Mouse (Mus musculus) kidney, adult 10 weeks (tissue): Measurements from ENCODE around the gene Fam3a. TPM values are rescaled to one million over a fixed set of nuclear protein-coding genes. Genes with fewer than 3 reads are reported as not detected.

Experiments used
- polyA plus RNA-seq: library from polyadenylated mRNA; stranded (reverse); fragments of 350-450 nt; fragmentation: Illumina TruSeq; extraction: RNeasy Lipid Tissue Mini Kit (QIAGEN cat#74804); gene quantifications from one replicate; pipeline ENCODE4 v1.2.3, GENCODE M21; 2014; ENCODE audit warnings: low read depth, low replicate concordance

The Fam3a gene
- polyA plus RNA-seq = 8.2 TPM

DNA sequence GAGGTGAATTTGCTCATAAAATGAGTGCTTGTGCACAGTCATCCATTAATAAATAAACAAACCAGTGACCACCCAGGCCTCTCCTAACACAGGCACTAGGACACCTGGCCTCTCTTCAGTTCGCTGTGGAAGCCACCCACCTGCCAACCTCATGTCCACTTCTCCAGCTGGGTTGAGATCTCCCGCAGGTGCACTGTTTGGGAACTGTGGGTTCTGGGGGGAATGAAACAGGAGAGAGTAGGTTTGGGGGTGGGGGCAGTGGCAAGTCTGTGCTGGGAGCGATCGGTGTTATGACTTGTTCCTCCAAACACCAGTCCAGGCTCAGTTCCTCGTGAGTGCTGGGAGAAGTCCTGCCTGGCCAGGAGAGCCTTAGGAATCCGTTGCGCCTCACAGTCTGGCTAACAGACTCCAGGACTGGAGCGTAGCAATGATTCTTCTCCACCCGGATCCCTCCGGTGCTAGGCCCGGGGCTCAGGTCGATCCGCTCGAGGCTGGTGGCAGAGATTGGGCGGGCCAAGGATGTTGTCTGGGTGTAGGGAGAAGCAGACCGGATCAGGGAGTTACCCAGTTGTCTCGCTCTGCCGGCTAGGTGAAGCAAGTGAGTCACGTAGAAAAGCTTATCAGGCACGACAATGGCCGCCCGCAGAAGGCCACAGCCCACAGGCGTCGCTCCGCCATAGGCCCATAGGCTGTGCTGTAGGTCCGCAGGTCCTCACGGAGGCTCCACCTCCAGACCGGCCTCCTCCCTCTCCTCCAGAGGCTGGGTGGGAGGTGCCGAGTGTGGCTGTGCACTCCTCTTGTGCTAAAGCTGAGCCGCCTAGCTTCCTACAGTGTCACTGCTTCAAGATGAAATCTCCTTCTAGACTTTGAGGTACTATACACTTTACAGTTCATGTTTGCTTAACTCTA is at the start of gene Fam3a, which contains the start of gene Ikbkg:
Fam3a (minus strand) TSS at position 738 of the 909 bp plus-strand sequence.
Ikbkg (plus strand) TSS at position 756 of the 909 bp plus-strand sequence.

DNA sequence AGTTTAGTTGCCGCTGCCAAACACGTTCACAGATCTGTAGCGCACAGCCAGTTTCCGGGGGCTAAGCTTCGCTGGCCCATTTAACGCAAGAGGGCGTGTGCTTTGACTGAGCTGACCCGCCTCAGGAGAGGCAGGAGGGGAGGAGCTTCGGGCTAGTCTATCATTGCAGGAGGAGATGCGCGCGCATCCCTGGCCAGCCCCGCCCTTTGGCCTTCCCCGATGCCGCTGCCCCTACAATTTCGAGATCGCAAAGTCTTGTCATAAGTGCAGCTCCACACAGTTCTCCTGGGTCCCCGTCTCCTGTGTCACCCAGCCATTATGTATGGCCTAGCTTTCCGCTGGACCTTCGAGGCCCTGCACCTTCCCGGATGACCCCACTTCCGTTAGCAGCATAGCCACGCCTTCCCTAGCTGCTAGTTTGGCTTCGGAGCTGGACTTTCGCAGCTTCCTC is 35.8 kb upstream of the Fam3a start, which contains the start of gene G6pdx:
G6pdx (minus strand) TSS at position 369 of the 451 bp plus-strand sequence.

DNA sequence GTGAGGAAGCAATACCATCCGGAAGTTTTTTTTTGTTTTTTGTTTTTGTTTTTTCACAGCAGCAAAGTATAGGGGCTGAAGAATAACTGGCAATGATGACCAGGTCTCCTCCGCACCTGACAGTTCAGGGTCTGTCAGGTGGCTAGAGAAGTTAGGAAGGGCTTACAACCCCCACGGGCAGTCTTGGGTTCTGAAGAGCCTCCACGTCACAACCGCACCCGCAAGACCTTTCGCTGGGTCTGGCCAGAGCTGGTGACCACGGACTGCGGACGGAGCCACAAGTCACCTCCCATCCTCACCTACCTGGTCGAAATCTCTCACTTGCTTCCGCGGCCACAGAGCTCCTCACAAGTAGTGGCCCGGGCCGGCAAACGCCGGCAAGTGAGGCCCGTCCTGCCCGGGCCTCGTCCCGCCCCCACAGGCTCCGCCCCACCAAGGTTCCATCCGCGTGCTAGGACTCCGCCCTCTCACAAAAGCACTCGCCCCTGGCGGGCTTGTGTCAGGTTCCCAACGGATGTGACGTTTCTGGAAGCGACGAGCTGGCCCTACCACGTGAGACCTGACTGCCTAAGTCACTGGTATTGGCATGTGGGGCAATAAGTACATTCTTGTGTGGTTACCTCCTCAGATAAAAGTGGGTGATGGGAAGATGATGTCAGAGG is 20.1 kb downstream of the Fam3a start, which contains the start of the genes Ubl4a and Slc10a3:
Ubl4a (minus strand) TSS at position 331 of the 662 bp plus-strand sequence.
Slc10a3 (minus strand) TSS at position 462 of the 662 bp plus-strand sequence.

GRCm38 (mm10) chrX:74353467-74353770 is 39.7 kb downstream of the Fam3a start, which contains the start of gene Lage3:
Gene Lage3, minus strand, starts transcription at chrX:74353618.

Other genes starting within 250 kb of the Fam3a start
- gene Tex28, start 225.4 kb downstream of the Fam3a start, polyA plus RNA-seq = not detected
- gene Tktl1, start 216.0 kb downstream of the Fam3a start, polyA plus RNA-seq = not detected
- 14.1 TPM for gene Flna, start 143.5 kb downstream of the Fam3a start, polyA plus RNA-seq
- gene Emd, start 138.6 kb downstream of the Fam3a start, polyA plus RNA-seq = 34.6 TPM
- 1,026 TPM for gene Rpl10, start 122.5 kb downstream of the Fam3a start, polyA plus RNA-seq
- 37.2 TPM for gene Taz, start 111.4 kb downstream of the Fam3a start, polyA plus RNA-seq
- 17.5 TPM for gene Dnase1l1, start 110.9 kb downstream of the Fam3a start, polyA plus RNA-seq
- gene Atp6ap1, start 96.2 kb downstream of the Fam3a start, polyA plus RNA-seq = 252 TPM
- 120 TPM for gene Gdi1, start 88.3 kb downstream of the Fam3a start, polyA plus RNA-seq
- 23.5 TPM for gene Fam50a, start 80.2 kb downstream of the Fam3a start, polyA plus RNA-seq
- 0.12 TPM for gene Plxna3, start 64.2 kb downstream of the Fam3a start, polyA plus RNA-seq
- 13.5 TPM for gene Lage3, start 39.7 kb downstream of the Fam3a start, polyA plus RNA-seq
- 43.2 TPM for gene Ubl4a, start 20.1 kb downstream of the Fam3a start, polyA plus RNA-seq
- 6.3 TPM for gene Slc10a3, start 19.9 kb downstream of the Fam3a start, polyA plus RNA-seq
- 30.2 TPM for gene Ikbkg, start within 50 bp of the Fam3a start, polyA plus RNA-seq
- gene G6pdx, start 35.9 kb upstream of the Fam3a start, polyA plus RNA-seq = 9.0 TPM
- not detected for gene Gm6880, start 88.1 kb upstream of the Fam3a start, polyA plus RNA-seq
- not detected for gene Olfr1326-ps1, start 181.6 kb upstream of the Fam3a start, polyA plus RNA-seq
- not detected for gene Olfr1325, start 199.4 kb upstream of the Fam3a start, polyA plus RNA-seq